Mouse (Mus musculus) kidney, adult 2 months (tissue): ENCODE measurements around the gene Slc44a5. TPM values are rescaled to one million over a fixed set of nuclear protein-coding genes. Genes with fewer than 3 reads are reported as not detected.

ENCODE experiments used
- DNase-seq: peaks from one replicate; pipeline ENCODE4 v3.0.0; 2021
- H3K27ac ChIP-seq: fragments of 200-500 bp; 2 replicates; pipeline ENCODE4 v1.5.1; 2012; ENCODE audit warnings: low read depth, low read length, control low read depth, inconsistent platforms; ENCODE audit not compliant: insufficient read depth
- H3K27me3 ChIP-seq: fragments of 200-500 bp; replicated peaks from 2 replicates; pipeline ENCODE4 v1.6.1; 2012; ENCODE audit warnings: mild to moderate bottlenecking, moderate library complexity, low read length, inconsistent platforms; ENCODE audit not compliant: control insufficient read depth, insufficient read depth
- H3K36me3 ChIP-seq: fragments of 200-500 bp; 2 replicates; pipeline ENCODE4 v1.6.1; 2012; ENCODE audit warnings: mild to moderate bottlenecking, moderate library complexity, low read length, inconsistent platforms; ENCODE audit not compliant: control insufficient read depth, insufficient read depth
- H3K4me1 ChIP-seq: fragments of 200-500 bp; 2 replicates; pipeline ENCODE4 v1.6.1; 2011; ENCODE audit warnings: low read length; ENCODE audit not compliant: control insufficient read depth, insufficient read depth
- H3K4me3 ChIP-seq: fragments of 200-500 bp; 2 replicates; pipeline ENCODE4 v1.5.1; 2011; ENCODE audit warnings: mild to moderate bottlenecking, low read depth, low read length, control low read depth; ENCODE audit not compliant: insufficient read depth
- CTCF ChIP-seq: fragments of 200-500 bp; conservative IDR thresholded peaks from 2 replicates; pipeline ENCODE4 v1.5.1; 2011; ENCODE audit warnings: low read depth, mild to moderate bottlenecking, control low read depth, low read length, moderate library complexity, mixed read lengths; ENCODE audit not compliant: insufficient read depth, insufficient read length
- POLR2A ChIP-seq: fragments of 200-500 bp; IDR thresholded peaks from one replicate; pipeline ENCODE4 v1.6.1; 2011; ENCODE audit warnings: low read depth, low read length, control low read depth
- WGBS: fragments of 180-500 bp; shearing (Covaris S2); methylation state at CpG from one replicate; pipeline ENCODE4 v1.1.7; 2018; 5-methylcytosine and 5-hydroxymethylcytosine counted together
- polyA plus RNA-seq: library from polyadenylated mRNA; depleted of rRNA; stranded (reverse); fragments of >200 nt; gene quantifications from 2 replicates; pipeline ENCODE4 v1.2.3, GENCODE M21; 2012

The Slc44a5 gene
- polyA plus RNA-seq, 1 experiment = 0.03 TPM

DNA sequence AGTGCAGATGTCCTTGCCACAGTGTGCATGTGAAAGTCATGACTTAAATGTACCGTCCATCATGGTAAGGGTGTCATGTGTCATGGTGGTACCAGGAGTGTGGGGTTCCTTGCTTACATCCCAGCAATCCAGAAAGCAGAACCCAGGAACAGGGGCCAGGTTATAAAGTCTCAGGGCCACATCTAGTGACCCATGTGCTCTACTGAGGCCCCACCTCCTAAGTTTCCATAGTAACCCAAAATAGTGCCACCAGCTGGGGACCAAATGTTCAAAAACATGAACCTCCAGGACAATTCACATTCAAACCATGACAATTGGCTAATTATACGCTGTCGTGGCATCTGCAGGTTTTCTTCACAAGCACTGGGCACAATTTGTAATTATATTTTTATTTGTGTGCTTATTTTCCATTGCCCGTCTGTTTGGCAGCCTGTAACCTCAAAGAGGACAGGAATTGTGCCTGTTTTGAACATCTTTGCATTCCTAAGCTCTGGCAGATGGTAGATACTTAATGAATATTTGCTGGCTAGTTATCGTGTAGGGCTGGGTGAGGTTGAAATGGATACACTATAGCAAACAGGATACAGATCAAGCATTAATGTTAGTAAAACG is 145.9 kb downstream of the Slc44a5 start:
- TF ChIP-seq CTCF (no peak), POLR2A (no peak)
- no peaks in the 10 kb centered on the region for H3K36me3 ChIP-seq
- DNase-seq = no peak
- H3K27me3 ChIP-seq = no peaks in the 10 kb centered on the region
- no peak overlapping the region for H3K4me3 ChIP-seq
- H3K27ac ChIP-seq = no peak overlapping the region
- 73% methylated on average over 6 of the region's 6 CpGs for WGBS
- no peaks in the 10 kb centered on the region for H3K4me1 ChIP-seq

DNA sequence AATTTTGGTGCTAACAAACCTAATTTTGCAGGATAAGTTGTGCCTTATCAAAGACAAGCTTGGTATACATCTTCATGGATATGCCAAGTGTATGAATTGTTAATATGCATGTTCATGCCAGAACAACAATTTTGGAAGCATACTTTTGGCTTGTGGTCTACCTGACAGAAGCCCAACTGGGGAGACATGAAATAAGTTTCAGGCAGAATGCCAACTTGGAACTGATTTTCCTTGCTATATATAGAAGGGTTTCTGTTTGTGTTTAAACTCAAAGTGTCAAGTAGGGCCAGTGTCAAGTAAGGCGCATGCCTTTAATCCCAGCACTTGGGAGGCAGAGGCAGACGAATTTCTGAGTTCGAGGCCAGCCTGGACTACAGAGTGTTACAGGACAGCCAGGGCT is 149.3 kb downstream of the Slc44a5 start:
- H3K4me3 ChIP-seq = no peak overlapping the region
- WGBS = 78% methylated on average over 3 of the region's 3 CpGs
- no peaks in the 10 kb centered on the region for H3K36me3 ChIP-seq
- no peaks in the 10 kb centered on the region for H3K4me1 ChIP-seq
- DNase-seq = no peak
- no peaks in the 10 kb centered on the region for H3K27me3 ChIP-seq
- TF ChIP-seq CTCF (no peak), POLR2A (no peak)
- no peak overlapping the region for H3K27ac ChIP-seq

DNA sequence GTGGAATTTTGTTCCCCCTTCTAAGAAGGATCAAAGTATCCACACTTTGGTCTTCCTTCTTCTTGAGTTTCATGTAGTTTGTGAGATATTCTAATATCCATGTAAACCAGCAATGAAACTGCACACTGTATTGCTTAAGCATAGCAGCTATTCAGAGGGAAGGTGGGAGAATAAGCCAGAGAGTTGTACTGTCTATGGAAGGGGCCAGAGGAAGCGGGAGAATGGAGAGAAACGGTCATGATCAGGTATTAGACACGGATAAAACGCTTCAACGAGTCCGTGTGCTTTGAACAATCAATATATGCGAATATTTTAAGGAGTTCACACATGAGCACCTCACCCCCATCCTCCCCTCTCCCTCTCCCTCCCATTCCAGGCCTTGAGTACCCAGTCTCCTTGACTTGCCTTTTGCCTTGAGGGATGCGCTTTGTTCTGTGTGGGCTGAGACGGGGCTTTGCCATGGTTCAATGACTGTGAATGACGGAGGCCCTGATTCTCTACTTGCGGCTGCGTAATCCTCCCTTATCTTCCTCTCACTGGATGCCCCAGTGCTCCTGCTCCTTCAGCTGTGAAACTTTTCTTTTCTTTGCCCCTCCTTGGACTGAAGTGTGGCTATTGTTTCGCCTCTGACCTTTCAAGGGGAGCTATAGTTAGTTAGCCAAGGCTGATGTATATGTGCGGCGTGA is 151.8 kb downstream of the Slc44a5 start:
- H3K27ac ChIP-seq = no peak overlapping the region
- WGBS = 47% methylated on average over 15 of the region's 15 CpGs
- H3K27me3 ChIP-seq = no peaks in the 10 kb centered on the region
- no peaks in the 10 kb centered on the region for H3K36me3 ChIP-seq
- no peak for TF ChIP-seq CTCF
- TF ChIP-seq POLR2A = no peak
- no peaks in the 10 kb centered on the region for H3K4me1 ChIP-seq
- no peak for DNase-seq
- no peak overlapping the region for H3K4me3 ChIP-seq

DNA sequence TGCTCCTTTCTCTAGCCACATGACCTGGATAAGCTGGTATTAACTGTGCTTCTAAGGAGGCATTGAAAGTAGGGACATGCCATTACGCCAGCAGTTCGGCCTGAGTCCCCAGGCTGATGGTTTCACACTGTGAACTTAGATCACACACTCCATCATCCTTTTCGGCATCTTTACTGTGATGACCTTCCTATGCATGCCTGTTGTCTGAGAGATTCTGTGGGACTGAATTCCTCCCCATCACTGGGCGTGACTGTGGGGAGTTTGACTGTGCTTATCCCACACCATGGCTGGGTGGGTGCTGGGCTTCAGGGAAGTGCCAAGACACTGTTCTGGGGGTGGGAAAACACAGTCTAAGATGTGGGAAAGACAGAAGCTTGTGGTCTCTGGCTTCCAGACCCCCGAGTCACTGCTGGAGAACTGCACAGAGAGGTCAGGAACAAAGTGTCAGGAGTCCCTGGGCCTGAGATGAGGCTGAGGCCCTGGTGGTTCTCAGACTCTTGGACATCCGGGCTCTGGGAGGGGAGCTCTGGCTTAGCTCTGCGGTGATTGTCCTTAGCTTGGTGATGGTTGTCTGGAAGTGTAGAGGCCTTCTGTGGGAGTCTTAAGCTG is 152.6 kb downstream of the Slc44a5 start:
- no peaks in the 10 kb centered on the region for H3K4me1 ChIP-seq
- no peak overlapping the region for H3K4me3 ChIP-seq
- no peaks in the 10 kb centered on the region for H3K27me3 ChIP-seq
- H3K27ac ChIP-seq = no peak overlapping the region
- no peaks in the 10 kb centered on the region for H3K36me3 ChIP-seq
- DNase-seq = no peak
- WGBS = 62% methylated on average over 7 of the region's 7 CpGs
- TF ChIP-seq CTCF (no peak), POLR2A (no peak)

DNA sequence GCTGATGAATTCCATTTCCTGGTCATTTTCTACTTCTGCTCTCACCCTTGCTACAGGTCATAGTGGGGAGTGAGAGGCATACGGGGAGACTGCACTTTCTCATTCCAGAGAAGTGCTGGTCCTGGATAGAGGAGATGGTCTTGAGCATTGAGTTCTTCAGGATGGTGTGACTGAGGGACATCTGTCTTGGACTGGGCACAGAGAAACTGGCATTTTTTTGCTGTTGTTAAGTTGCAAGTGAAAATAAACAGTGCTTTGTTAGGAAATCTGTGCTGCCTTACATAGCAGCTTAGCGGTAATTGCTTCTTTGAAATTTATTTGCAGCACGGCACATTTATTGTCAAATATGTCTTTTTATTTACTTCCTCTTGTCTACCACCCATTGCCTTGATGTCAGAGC is 154.0 kb downstream of the Slc44a5 start:
- no peaks in the 10 kb centered on the region for H3K36me3 ChIP-seq
- no peaks in the 10 kb centered on the region for H3K27me3 ChIP-seq
- no peak for DNase-seq
- TF ChIP-seq CTCF (no peak), POLR2A (no peak)
- H3K27ac ChIP-seq = no peak overlapping the region
- H3K4me1 ChIP-seq = no peaks in the 10 kb centered on the region
- H3K4me3 ChIP-seq = no peak overlapping the region
- 85% methylated on average over 3 of the region's 3 CpGs for WGBS

DNA sequence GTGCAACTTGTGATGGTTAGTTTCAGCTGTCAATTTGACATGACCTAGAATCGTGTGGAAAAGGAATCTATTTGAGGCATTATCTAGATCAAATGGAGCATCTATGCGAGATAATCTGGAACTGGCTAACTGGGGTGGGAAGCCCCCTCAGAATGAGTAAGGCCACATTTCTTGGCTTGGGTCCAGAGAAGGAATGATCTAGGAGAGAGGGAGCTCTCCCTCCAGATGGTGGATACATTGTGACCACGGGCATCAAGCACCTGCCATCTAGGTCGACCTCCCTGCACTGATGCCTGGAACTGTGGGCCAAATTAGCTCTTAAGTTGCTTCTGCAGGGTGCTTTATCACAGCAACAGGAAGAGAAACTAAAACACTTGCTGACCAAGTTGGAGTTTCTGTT is 155.8 kb downstream of the Slc44a5 start:
- Histone ChIP-seq H3K36me3 (no peaks in the 10 kb centered on the region), H3K4me3 (no peak overlapping the region), H3K4me1 (no peaks in the 10 kb centered on the region), H3K27ac (no peak overlapping the region), H3K27me3 (no peaks in the 10 kb centered on the region)
- no peak for DNase-seq
- TF ChIP-seq POLR2A = no peak
- TF ChIP-seq CTCF = no peak
- WGBS = 64% methylated on average over 4 of the region's 4 CpGs

DNA sequence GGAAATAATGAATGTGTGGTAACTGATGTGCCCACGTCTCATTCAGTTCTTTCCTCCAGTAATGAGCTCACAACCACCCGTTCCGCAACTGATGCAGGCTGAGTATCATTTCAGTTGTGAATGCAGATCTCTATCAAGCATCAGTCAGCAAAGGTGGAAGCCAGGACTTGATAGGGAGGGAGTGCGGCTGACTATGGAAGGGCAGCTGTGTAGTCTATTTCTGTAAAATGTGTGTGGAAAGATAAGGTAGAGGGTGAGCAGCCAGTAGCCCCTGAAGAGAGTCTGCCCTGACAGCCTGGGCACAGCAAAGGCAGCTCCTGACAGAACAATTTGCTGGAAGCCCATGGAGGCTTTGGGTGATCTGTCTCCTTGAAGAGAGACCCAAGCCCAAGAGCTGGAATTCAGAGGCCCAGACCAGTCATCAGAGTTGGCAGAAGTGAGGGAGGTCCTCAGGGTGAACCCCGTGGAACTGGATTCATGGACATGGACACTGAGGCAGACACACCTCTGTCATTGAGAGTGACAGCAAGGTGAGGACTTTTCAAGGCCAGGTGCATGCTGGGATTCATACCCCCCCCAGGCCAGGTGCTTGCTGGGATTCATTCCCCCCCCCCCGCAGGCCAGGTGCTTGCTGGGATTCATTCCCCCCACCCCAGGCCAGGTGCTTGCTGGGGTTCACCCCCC is 157.3 kb downstream of the Slc44a5 start:
- 88% methylated on average over 6 of the region's 6 CpGs for WGBS
- Histone ChIP-seq H3K4me3 (no peak overlapping the region), H3K27me3 (no peaks in the 10 kb centered on the region), H3K27ac (no peak overlapping the region), H3K36me3 (no peaks in the 10 kb centered on the region), H3K4me1 (no peaks in the 10 kb centered on the region)
- no peak for DNase-seq
- TF ChIP-seq CTCF (no peak), POLR2A (no peak)
